Mouse (Mus musculus) stomach, postnatal 0 days (tissue): ENCODE measurements at regions not wholly inside any gene's neighbourhood (a gene's known extent, or its start where the extent isn't known, plus 50 kb on each side); places are given as distances from the start of the nearest gene placed in this dataset.
"Not testable (repeated sequence)": the region's sequence is repeated elsewhere in the genome, so short reads cannot be mapped to it uniquely, and the experiment has no call there.

Experiments used
- ATAC-seq: fragments of 200-750 bp; cut with Nextera tagmentation; 2 replicates; pipeline ENCODE4 v1.8.0; 2017; ENCODE audit not compliant: low FRiP score, low TSS enrichment
- DNase-seq: peaks from one replicate; pipeline ENCODE4 v3.0.0-alpha.2; 2016; ENCODE audit warnings: low spot score
- H3K27ac ChIP-seq: fragments of 300-500 bp; sonication (generic); replicated peaks from 2 replicates; pipeline ENCODE4 v1.5.1; 2014; ENCODE audit warnings: mild to moderate bottlenecking, control low read depth
- H3K27me3 ChIP-seq: fragments of 300-500 bp; sonication (generic); 2 replicates; pipeline ENCODE4 v1.6.1; 2014; ENCODE audit warnings: low read length; ENCODE audit not compliant: control insufficient read depth, insufficient read depth
- H3K36me3 ChIP-seq: fragments of 300-500 bp; sonication (generic); 2 replicates; pipeline ENCODE4 v1.6.1; 2014; ENCODE audit warnings: low read length, mixed read lengths; ENCODE audit not compliant: control insufficient read depth, insufficient read depth
- H3K4me1 ChIP-seq: fragments of 300-500 bp; sonication (generic); replicated peaks from 2 replicates; pipeline ENCODE4 v1.6.1; 2014; ENCODE audit warnings: antibody characterized with exemption; ENCODE audit not compliant: control insufficient read depth, insufficient read depth
- H3K4me2 ChIP-seq: fragments of 300-500 bp; sonication (generic); replicated peaks from 2 replicates; pipeline ENCODE4 v1.6.1; 2014; ENCODE audit warnings: low read depth, mild to moderate bottlenecking, control low read depth, moderate library complexity
- H3K4me3 ChIP-seq: fragments of 300-500 bp; sonication (generic); 2 replicates; pipeline ENCODE4 v1.5.1; 2014; ENCODE audit warnings: low read depth, low read length, control low read depth
- H3K9ac ChIP-seq: fragments of 300-500 bp; sonication (generic); 2 replicates; pipeline ENCODE4 v1.6.1; 2014; ENCODE audit warnings: mild to moderate bottlenecking, low read length, control low read depth, mixed read lengths
- H3K9me3 ChIP-seq: fragments of 300-500 bp; sonication (generic); 2 replicates; pipeline ENCODE4 v1.6.1; 2016; ENCODE audit warnings: low read length; ENCODE audit not compliant: control insufficient read depth
- CTCF ChIP-seq: IDR thresholded peaks from 2 replicates; pipeline ENCODE4 v1.5.1; 2016; ENCODE audit warnings: antibody characterized with exemption, low read depth, mild to moderate bottlenecking, moderate library complexity
- EP300 ChIP-seq: optimal IDR thresholded peaks from 2 replicates; pipeline ENCODE3; 2016; ENCODE audit warnings: antibody characterized with exemption
- WGBS: fragments of 180-500 bp; shearing (Covaris S2); extraction: QIAGEN DNeasy Blood & Tissue Kit; methylation state at CpG from one replicate; pipeline ENCODE4 v1.1.7; 2014; 5-methylcytosine and 5-hydroxymethylcytosine counted together

- H3K4me1 ChIP-seq: no peaks in the 10 kb centered on the region
- 69% methylated on average over 5 of the region's 5 CpGs for WGBS
- H3K36me3 ChIP-seq: no peaks in the 10 kb centered on the region
- no peak for ATAC-seq
- H3K27me3 ChIP-seq: no peaks in the 10 kb centered on the region
- TF ChIP-seq EP300 (no peak), CTCF (no peak)
- DNase-seq: no peak
- H3K4me2 ChIP-seq: no peak overlapping the region
- H3K9ac ChIP-seq: no peak overlapping the region
- H3K27ac ChIP-seq: no peak overlapping the region
- H3K9me3 ChIP-seq: no peaks in the 10 kb centered on the region
- no peak overlapping the region for H3K4me3 ChIP-seq
These were observed 144.0 kb upstream of the P2ry1 start for GRCm38 (mm10) chr3:60858474-60859118.

- Histone ChIP-seq H3K36me3 (no peaks in the 10 kb centered on the region), H3K4me1 (no peaks in the 10 kb centered on the region), H3K27ac (no peak overlapping the region), H3K9me3 (no peaks in the 10 kb centered on the region), H3K27me3 (no peaks in the 10 kb centered on the region), H3K4me3 (no peak overlapping the region), H3K4me2 (no peak overlapping the region), H3K9ac (no peak overlapping the region)
- 78% methylated on average over 3 of the region's 3 CpGs for WGBS
- ATAC-seq (no peak), DNase-seq (no peak)
- TF ChIP-seq EP300: no peak
- TF ChIP-seq CTCF: no peak
These were observed 143.5 kb upstream of the P2ry1 start for GRCm38 (mm10) chr3:60859119-60859515.

- not testable (repeated sequence) for H3K36me3 ChIP-seq, H3K4me3 ChIP-seq, DNase-seq, ATAC-seq, H3K4me1 ChIP-seq, H3K27ac ChIP-seq, H3K27me3 ChIP-seq, H3K9me3 ChIP-seq, H3K4me2 ChIP-seq, H3K9ac ChIP-seq
- WGBS: 93% methylated on average over 10 of the region's 11 CpGs
These were observed 125.7 kb upstream of the P2ry1 start for GRCm38 (mm10) chr3:60876858-60877257.

GRCm38 (mm10) chr3:60878880-60879279 is 123.7 kb upstream of the P2ry1 start:
- DNase-seq: no peak
- Histone ChIP-seq H3K4me2 (no peak overlapping the region), H3K36me3 (no peaks in the 10 kb centered on the region), H3K9me3 (no peaks in the 10 kb centered on the region), H3K4me3 (no peak overlapping the region), H3K27ac (no peak overlapping the region), H3K9ac (no peak overlapping the region), H3K27me3 (no peaks in the 10 kb centered on the region), H3K4me1 (no peaks in the 10 kb centered on the region)
- no peak for TF ChIP-seq EP300
- no peak for TF ChIP-seq CTCF
- no peak for ATAC-seq
- WGBS: 94% methylated on average over 3 of the region's 3 CpGs

- H3K4me3 ChIP-seq: no peak overlapping the region
- TF ChIP-seq EP300 (no peak), CTCF (no peak)
- H3K36me3 ChIP-seq: no peaks in the 10 kb centered on the region
- no peak overlapping the region for H3K4me2 ChIP-seq
- H3K9me3 ChIP-seq: no peaks in the 10 kb centered on the region
- H3K9ac ChIP-seq: no peak overlapping the region
- DNase-seq (no peak), ATAC-seq (no peak)
- no peaks in the 10 kb centered on the region for H3K27me3 ChIP-seq
- no peak overlapping the region for H3K27ac ChIP-seq
- no peaks in the 10 kb centered on the region for H3K4me1 ChIP-seq
- 49% methylated on average over 3 of the region's 3 CpGs for WGBS
These were observed 118.6 kb upstream of the P2ry1 start for GRCm38 (mm10) chr3:60884027-60884426.

- Histone ChIP-seq H3K9ac (no peak overlapping the region), H3K27me3 (no peaks in the 10 kb centered on the region), H3K4me3 (no peak overlapping the region), H3K9me3 (no peaks in the 10 kb centered on the region), H3K27ac (no peak overlapping the region), H3K4me1 (no peaks in the 10 kb centered on the region), H3K4me2 (no peak overlapping the region), H3K36me3 (no peaks in the 10 kb centered on the region)
- no peak for DNase-seq
- TF ChIP-seq EP300 (no peak), CTCF (no peak)
- no peak for ATAC-seq
- 94% methylated on average over 4 of the region's 4 CpGs for WGBS
These were observed 113.3 kb upstream of the P2ry1 start for GRCm38 (mm10) chr3:60889191-60889861.
